Mouse (Mus musculus) embryo, embryonic 10 days (tissue): Measurements from ENCODE around the gene Ormdl2.
A peak's percentile ranks its signal among the peaks of the same experiment; 100 is the strongest.

Source experiments
- DNase-seq: peaks from one replicate; pipeline ENCODE4 v3.0.0-alpha.2; 2015; ENCODE audit warnings: low spot score

Gene Ormdl2

DNA sequence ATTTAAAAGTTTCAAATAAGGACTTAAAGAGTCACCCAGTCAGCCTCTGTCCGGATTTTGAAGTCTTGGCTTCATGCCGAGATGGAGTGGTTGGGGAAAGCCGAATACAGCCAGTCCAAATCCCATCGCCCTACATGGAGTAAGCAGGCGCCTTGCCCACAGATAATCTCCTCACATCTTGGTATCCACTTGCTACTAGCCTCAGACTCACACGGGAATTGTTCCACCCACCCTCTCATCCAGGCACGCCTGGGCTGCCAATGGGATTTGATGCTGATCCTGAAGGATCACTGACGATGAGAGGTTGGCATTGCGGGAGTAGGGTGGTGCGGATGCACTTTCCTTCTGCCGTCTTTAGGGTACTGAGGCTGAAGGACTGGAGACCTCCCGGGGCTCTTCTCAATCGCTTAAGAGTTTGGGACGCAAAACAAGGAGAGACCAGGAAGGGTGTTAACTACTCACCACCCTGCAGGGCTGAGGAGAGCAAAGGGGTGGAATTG lies 17.6 kb downstream of the Ormdl2 start, which contains the start of gene Dnajc14:
Gene Dnajc14, plus strand, starts transcription at position 292 of the 500 bp plus-strand sequence.
- peak; percentile 65 for DNase-seq

DNA sequence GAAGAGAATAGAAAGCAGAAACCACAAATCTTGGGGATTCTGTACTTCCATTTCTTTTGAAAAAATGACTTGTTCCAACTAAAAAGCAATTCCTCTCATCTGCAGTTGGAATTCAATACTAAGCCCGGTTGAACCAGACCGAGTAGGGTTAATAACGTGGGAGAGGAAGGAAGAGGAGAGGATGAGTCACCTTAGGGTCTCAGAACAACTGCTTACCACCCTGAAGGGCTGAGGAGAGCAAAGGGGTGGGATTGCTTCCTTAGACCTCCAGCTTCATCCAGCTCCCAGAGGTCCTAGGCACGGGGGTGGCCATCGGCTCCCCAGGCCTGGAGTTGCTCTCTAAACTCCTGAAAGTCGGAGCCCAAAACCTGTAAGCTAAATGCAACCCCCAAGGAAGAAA lies 18.1 kb downstream of the Ormdl2 start:
- DNase-seq, result no peak

DNA sequence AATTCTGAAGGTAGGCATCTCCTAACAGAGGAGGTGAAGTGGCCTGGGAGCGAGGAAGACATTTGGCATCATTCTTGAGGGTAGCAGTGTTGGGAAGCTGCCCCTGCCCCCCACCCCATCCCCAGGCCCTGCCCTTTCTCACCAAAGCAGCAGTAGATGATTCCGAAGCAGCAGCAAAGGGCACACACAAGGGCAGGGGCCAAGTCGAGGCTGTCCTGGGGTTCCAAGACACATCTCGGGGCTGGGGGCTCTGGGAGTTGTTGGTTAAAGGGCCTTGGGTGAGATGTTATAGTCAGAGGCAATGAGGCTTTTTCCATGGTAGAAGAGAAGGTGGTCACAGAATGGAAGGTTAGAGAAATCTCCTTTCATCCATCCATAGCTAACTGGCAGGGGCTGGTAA lies 18.5 kb downstream of the Ormdl2 start:
- DNase-seq, result no peak

DNA sequence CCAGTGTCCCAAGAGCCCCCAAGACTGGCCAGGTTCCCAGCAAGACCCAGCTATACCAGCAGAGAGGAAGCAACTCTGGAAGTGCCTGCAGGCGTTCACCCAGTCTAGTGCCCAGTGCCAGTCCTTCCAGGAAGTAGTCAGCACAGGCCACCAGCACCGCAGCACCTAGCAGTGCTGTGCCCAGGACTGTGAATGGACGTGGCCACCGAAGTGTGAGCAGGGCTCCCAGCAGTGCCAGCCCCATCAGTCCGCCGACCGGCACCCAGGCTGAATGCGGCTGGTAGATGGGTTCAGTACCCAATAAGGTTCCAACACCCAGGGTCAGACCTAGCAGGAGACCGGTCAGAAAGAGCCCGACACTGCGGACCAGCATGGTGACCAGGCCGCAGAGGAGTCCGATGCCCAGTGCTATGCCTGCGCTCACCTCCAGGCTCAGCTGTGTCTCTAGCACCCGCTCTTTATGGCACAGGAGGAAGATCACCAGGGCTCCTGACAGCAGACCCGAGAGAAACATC lies 19.4 kb downstream of the Ormdl2 start:
- no peak for DNase-seq

DNA sequence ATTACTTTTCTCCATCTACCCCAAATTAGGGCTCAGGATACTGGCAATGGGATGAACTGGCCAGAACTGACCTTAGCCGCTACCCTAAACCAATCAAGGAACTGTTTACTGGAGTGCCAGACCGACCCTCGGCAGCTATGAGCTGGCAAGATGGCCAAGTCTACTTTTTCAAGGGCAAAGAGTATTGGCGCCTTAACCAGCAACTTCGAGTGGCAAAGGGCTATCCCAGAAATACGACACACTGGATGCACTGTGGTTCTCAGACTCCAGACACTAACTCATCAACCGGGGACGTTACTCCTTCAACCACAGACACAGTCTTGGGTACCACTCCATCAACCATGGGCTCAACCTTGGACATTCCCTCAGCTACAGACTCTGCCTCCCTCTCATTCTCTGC lies 22.8 kb downstream of the Ormdl2 start:
- DNase-seq, result no peak

DNA sequence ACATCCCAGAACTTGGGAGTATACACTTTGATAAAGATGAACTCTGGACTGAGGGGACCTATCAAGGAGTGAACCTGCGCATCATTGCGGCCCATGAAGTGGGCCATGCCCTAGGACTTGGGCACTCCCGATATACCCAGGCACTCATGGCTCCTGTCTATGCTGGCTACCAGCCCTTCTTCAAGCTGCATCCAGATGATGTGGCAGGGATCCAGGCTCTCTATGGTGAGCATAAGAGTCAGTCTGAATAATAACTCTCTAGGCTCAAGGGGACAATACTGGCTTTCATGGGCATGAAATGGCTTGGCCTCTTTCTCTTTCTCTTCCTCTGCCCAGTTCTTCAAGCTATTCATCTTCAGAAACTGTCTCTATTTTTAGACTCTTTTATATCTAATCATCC lies 25.9 kb downstream of the Ormdl2 start:
- DNase-seq, result no peak

DNA sequence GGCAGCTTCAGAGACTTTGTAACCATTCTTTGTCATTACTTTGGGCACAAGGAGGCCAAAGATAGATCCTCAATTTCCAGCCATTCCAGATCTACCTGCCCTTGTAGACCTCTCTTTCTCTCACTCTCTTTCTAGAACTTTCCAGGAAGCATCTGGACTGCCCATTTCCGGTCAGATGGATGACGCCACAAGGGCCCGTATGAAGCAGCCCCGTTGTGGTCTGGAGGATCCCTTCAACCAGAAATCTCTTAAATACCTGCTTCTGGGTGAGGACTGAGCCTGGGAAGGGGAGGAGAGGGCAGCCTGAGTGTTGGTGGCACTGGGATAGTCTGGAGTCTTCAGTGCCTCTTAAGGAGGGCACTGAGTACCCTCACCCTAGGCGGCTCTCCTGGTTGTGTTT lies 27.1 kb downstream of the Ormdl2 start:
- DNase-seq, result no peak

DNA sequence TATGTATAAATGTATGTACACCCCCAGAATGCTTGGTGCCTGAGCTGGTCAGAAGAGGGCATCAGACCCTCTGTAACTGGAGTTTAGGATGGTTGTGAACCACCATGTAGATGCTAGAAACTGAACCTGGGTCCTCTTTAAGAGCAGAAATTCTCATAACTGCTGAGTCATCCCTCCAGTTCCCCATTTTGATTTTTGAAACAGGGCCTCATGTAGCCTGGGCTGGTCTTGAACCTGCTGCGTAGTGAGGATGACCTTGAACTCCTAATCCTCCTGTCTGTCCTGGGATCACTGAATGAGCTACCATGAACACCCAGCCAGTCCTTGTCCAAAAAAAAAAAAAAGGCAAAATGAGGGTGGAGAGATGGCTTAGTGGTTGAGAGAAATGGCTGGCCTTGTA lies 28.2 kb downstream of the Ormdl2 start:
- no peak for DNase-seq

DNA sequence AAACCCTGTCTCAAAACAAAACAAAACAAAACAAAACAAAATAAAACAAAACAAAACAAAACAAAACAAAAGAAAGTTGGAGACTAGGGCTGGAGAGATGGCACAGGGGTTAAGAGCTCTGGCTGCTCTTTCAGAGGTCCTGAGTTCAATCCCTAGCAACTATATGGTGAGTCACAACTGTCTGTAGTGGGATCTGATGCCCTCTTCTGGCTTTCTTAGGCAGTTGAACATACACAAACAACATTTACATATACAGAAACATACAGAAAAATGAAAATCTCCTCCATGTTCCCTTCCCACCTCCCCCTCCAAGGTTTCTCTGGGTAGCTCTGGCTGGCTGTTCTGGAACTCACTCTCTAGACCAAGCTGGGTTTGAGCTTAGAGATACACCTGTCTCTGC lies 29.4 kb downstream of the Ormdl2 start:
- no peak for DNase-seq

DNA sequence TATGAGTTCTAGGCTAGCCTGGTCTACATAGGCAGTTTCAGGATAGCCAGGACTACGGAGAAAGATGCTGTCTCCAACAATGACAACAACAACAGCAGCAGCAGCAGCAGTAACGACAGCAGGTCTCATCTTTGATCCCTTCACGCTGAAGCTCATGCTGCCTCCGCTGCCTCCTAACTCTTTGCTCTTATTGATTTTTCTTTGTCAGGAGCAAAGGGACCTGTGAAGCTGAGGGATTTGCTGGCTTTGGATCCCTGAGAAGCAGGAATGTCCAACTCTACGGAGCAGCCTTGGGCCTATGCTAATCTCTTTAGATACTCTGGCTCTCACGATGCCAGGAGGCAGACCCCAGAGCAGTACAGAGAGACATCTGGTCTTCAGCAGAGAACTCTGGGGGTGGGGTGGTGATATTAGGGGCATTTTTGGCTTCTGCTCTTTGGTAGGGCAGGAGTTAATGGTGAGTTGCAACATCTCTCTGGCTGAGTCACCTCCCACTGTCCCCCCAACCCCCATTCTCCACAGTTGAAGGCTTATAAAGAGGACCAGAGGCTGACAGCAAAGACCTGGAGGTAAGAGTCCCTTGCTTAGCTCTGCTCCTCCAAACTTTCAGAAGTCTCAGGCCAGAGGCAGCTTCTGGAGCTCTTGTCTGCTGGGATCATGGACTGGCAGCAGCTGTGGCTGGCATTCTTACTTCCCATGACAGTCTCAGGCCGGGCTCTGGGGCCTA lies 30.9 kb downstream of the Ormdl2 start, which contains the start of gene Mmp19:
Gene Mmp19, plus strand, starts transcription at position 513 of the 727 bp plus-strand sequence.
- no peak for DNase-seq

DNA sequence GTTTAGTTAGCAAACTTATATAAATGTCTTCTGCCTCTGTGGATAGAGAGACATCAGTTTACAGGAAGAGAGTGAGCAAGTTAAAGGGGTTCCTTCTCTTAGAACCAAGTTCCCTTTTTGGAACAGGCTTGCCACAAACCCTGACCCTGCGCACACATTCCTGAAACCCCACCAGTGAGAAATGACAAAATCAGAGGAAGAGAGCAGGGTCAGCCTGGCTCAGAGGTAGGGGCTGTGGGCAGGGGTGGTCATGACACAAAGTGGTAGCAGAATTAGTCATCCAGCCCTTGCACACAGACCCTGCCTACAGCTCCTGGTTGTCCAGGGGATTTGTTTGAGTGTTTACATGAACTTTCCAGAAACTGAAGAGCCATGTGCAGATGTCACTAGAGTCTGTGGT lies 41.2 kb downstream of the Ormdl2 start:
- no peak for DNase-seq

DNA sequence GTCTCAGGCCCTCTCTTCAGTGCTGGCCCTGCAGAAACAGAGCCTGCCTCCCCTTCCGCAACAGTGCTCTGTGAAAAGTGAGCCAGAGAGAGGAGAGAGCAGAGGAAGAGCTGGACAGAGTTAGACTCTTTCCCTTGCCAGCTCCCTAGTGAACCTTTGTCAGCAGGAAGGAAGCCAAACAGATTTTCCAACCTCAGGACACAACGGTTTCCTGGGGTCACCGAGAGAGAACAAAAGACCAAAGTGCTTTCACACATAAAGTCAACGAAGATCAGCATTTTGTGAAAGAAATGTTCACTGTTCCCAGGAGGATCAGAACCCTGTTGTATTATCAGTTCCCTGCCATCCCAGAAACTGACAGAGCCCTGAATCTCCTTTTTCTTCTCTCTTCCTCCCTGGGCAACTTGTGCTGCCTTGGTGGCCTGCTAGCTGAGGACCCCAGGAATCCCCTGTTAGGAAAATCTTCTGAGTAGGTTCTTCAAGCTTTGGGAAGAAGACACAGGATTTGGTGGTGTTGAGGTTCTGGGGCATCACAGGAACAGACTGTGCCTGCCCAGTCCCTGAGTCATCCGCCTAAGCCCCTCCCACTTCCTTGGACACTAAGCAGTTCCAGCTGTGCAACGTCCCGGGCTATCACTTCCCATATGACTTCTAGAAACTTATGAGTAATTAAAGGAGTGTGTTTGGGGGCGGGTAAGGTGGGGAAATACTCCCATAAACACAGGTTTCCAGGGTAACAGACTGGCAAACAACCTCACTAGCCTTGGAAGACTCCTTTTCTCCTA lies 42.2 kb downstream of the Ormdl2 start:
- peak; percentile 81 for DNase-seq

DNA sequence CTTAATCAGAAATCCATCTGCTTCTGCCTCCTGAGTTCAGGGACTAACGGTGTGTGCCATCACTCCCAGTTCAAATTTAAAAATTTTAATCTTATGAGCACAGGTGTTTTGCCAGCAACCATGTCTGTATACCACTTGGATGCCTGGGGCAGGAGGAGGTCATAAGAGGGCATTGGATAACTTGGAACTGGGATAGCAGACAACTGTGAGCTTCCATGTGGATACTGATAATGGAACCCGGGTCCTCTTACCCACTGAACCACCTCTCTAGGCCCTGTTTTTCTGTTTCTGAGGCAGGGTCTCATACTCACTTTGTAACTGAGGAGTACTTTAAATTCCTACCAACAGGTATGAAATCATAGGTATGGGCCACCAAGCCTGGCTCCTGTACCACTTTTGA lies 43.0 kb downstream of the Ormdl2 start:
- no peak for DNase-seq

DNA sequence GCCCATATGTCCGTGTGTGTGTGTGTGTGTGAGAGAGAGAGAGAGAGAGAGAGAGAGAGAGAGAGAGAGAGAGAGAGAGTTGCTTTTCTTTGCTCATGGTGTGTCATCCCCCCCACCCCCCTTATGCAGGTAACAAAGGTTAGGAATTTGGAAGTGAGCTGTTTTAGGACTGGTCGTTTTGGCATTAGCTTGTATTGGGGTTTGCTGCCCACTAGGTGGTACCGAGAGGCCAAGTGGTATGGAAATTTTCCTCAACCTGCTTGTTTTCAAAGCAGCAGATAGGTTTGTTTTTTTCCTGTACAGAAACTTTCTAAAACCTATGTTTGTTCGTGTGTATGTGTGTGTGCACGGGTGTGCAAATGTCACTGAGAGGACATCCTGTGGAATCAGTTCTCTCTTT lies 47.8 kb downstream of the Ormdl2 start:
- DNase-seq, result peak; percentile 21

DNA sequence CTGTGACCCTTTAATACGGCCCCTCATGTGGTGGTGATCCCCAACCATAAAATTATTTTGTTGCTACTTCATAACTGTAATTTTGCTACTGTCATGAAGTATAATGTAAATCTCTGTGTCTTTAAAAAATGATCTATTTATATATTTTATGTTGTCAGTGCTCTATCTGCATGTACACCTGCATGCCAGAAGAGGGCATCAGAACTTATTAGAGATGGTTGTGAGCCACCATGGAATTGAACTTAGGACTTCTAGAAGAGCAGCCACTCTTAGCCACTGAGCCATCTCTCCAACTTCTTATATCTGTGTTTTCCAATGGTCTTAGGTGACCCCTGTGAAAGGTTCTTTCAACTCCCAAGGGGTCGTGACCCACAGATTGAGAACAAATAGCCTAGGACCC lies 48.5 kb downstream of the Ormdl2 start:
- peak; percentile 41 for DNase-seq
